Comparison of ENCODE assay signal across 8 mouse cellular contexts in the genomic region with DNA sequence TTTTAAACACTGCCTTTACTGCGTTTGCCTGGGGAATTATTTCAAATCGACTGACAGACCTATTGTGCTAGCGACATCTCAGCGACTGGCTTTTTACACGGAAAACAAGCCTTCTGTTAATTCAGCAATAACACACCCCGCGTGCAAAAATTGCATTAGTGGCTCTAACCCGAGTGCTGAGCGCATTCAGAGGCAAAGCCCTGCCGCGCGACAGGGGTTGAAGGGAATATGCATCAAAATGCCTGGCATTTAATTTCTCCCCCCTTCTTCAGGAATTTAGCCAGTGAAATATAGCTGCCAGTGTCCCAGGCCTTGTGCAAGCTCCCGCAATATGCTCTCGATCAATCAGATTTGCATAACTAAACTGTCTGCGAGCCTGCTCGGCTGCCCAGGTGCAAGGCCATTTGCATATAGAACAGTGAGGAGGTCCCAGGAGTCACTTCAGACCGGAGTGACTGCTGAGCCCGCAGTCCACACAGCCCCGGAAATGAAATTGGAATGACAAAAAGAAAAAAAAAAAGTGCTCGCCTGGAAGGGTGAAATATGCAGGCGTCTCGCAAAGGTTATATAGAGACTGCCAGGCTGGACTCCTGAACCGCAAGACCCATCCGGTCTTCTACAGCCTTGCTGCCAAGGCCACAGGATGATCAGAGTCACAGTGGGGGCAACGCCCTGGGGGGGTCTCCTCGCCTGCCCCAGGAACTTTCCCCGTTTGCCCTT.
DNase-seq lines count a peak whose midpoint lies in the region; ATAC-seq and TF ChIP-seq lines count a peak whose summit lies in the region.

No protein-coding gene starts in this region.

- H3K9ac ChIP-seq in ES-E14 (ENCODE audit: insufficient read depth, low read depth, low read length, poor library complexity, severe bottlenecking), result peak overlapping the region; percentile 19; the same call in 1 of the 2 replicates
- H3K9ac ChIP-seq in forebrain, embryonic 16.5 days (replicated peaks; ENCODE audit: low read depth, low read length), result peak overlapping the region; percentile 58
- 0 out of 2 replicates have a peak overlapping the region, but pooled peaks have one; percentile 44 for H3K9ac ChIP-seq in limb, embryonic 14.5 days (ENCODE audit: low read depth, low read length, severe bottlenecking)

- TF ChIP-seq POLR2A in limb, embryonic 14.5 days (IDR thresholded peaks at IDR 0.05; ENCODE audit: borderline replicate concordance, extremely low read depth, insufficient read depth, insufficient read length), result no peak

- peak overlapping the region; percentile 91 for H3K4me2 ChIP-seq in forebrain, embryonic 16.5 days (ENCODE audit: low read length)
- H3K4me2 ChIP-seq in limb, embryonic 14.5 days (replicated peaks; ENCODE audit: low read depth, low read length, severe bottlenecking), result peak overlapping the region; percentile 84

- 0 out of 2 replicates have a peak, but pooled peaks cover 2% of the 10 kb centered on the region for H3K9me3 ChIP-seq in ES-E14 (ENCODE audit: control insufficient read depth, insufficient read depth, low read depth, low read length)
- no peaks in the 10 kb centered on the region for H3K9me3 ChIP-seq in forebrain, embryonic 16.5 days (ENCODE audit: control insufficient read depth, low read length)
- H3K9me3 ChIP-seq in limb, embryonic 14.5 days (ENCODE audit: control insufficient read depth, low read length), result no peaks in the 10 kb centered on the region

- 4% methylated on average over 27 of the region's 27 CpGs for WGBS in forebrain, embryonic 16.5 days
- WGBS in limb, embryonic 14.5 days, result 5% methylated on average over 27 of the region's 27 CpGs

- in situ Hi-C loops in ES-E14 (cut with MboI; ENCODE audit: low sequenced_read_pairs in 2 of 2, unreplicated experiment in 2 of 2), result no loop called here

- no peaks in the 10 kb centered on the region for H3K36me3 ChIP-seq in ES-E14 (ENCODE audit: control insufficient read depth, insufficient read depth, low read length, poor library complexity, severe bottlenecking)
- H3K36me3 ChIP-seq in forebrain, embryonic 16.5 days (ENCODE audit: control insufficient read depth, insufficient read depth), result no peaks in the 10 kb centered on the region
- H3K36me3 ChIP-seq in limb, embryonic 14.5 days (ENCODE audit: control insufficient read depth, insufficient read depth, low read length), result no peaks in the 10 kb centered on the region

- H3K4me1 ChIP-seq in ES-E14 (ENCODE audit: control insufficient read depth in 2 of 2, insufficient read depth in 2 of 2, low read length in 2 of 2, poor library complexity in 1 of 2), result peaks cover 6 to 45% of the 10 kb centered on the region in 2 experiments
- peaks cover 30% of the 10 kb centered on the region for H3K4me1 ChIP-seq in forebrain, embryonic 16.5 days (replicated peaks; ENCODE audit: control insufficient read depth, insufficient read depth, low read length)
- 0 out of 2 replicates have a peak, but pooled peaks cover 4% of the 10 kb centered on the region for H3K4me1 ChIP-seq in limb, embryonic 14.5 days (ENCODE audit: control insufficient read depth, insufficient read depth, low read length)

- DNase-seq in cerebellum, adult 9-11 months, result peak; percentile 48
- no peak for DNase-seq in cerebellum, postnatal 10 days
- DNase-seq in ES-E14 (ENCODE audit: low read depth, low spot score) (peak; percentile 52), adipocyte (ENCODE audit: low spot score) (no peak)
- no peak for DNase-seq in limb, embryonic 14.5 days (ENCODE audit: low spot score)
- DNase-seq in retina, embryonic 14.5 days (ENCODE audit: low spot score), result peak; percentile 43
- DNase-seq in adrenal gland, adult 18-20 months (ENCODE audit: low spot score in 2 of 2), result no peak

- H3K4me3 ChIP-seq in ES-E14 (ENCODE audit: insufficient read depth in 1 of 2, low read depth in 1 of 2, low read length in 2 of 2, poor library complexity in 1 of 2, severe bottlenecking in 1 of 2), result peak overlapping the region; percentile 26 to 45
- H3K4me3 ChIP-seq in forebrain, embryonic 16.5 days (replicated peaks; ENCODE audit: low read length), result peak overlapping the region; percentile 51
- H3K4me3 ChIP-seq in limb, embryonic 14.5 days (replicated peaks; ENCODE audit: low read length), result peak overlapping the region; percentile 43

- peak overlapping the region; percentile 94 for H3K27ac ChIP-seq in ES-E14 (ENCODE audit: insufficient read depth, low read depth, low read length, poor library complexity, severe bottlenecking)
- H3K27ac ChIP-seq in forebrain, embryonic 16.5 days (ENCODE audit: low read length), result peak overlapping the region; percentile 78
- H3K27ac ChIP-seq in limb, embryonic 14.5 days (replicated peaks; ENCODE audit: low read depth, low read length), result no peak overlapping the region

- ATAC-seq in forebrain, embryonic 16.5 days, result peak; percentile 36; the same call in 1 of the 2 replicates
- no peak for ATAC-seq in limb, embryonic 14.5 days (ENCODE audit: low FRiP score, low read depth)

- H3K27me3 ChIP-seq in forebrain, embryonic 16.5 days (replicated peaks; ENCODE audit: control insufficient read depth, insufficient read depth, low read length), result 0 out of 2 replicates have a peak, but pooled peaks cover 2% of the 10 kb centered on the region
- peaks cover 39% of the 10 kb centered on the region for H3K27me3 ChIP-seq in limb, embryonic 14.5 days (ENCODE audit: control insufficient read depth, insufficient read depth, low read length)

TF ChIP-seq in ES-E14, 5 proteins besides CTCF, POLR2A, EP300 and RAD21:
- TF ChIP-seq HCFC1 (IDR thresholded peaks at IDR 0.05; ENCODE audit: borderline replicate concordance, insufficient read depth, low read length) (no peak), ZNF384 (IDR thresholded peaks at IDR 0.05; ENCODE audit: low read depth, low read length) (peak; percentile 98), ZC3H11A (IDR thresholded peaks at IDR 0.05; ENCODE audit: borderline replicate concordance, low read depth, low read length) (no peak), CHD2 (IDR thresholded peaks at IDR 0.05; ENCODE audit: low read depth, low read length) (peak; percentile 59; the same call in 1 of the 2 replicates)
TF ChIP-seq in ES-E14: peak in this region for 2.

Comparison
In these comparisons a context has a peak if more than half of its experiments do, and no peak if none do; other contexts are left out.
1. DNase-seq: peak in cerebellum, adult 9-11 months (single experiment), ES-E14 (single experiment) and retina, embryonic 14.5 days (single experiment); none in cerebellum, postnatal 10 days (0 of 2), limb, embryonic 14.5 days (single experiment), adipocyte (single experiment) and adrenal gland, adult 18-20 months (0 of 2).
2. Peak in every context shown above with its lines, with median percentiles within 50 percentile points of each other: H3K4me3 ChIP-seq and H3K9ac ChIP-seq.